Mouse (Mus musculus) hindbrain, postnatal 0 days (tissue): ENCODE measurements around the gene Olfr65. TPM values are rescaled to one million over a fixed set of nuclear protein-coding genes. Genes with fewer than 3 reads are reported as not detected.

Experiments used
- ATAC-seq: fragments of 200-750 bp; cut with Nextera tagmentation; 2 replicates; pipeline ENCODE4 v1.8.0; 2017; ENCODE audit warnings: mild to moderate bottlenecking, moderate TSS enrichment, moderate library complexity
- DNase-seq: peaks from one replicate; pipeline ENCODE4 v3.0.0-alpha.2; 2015; ENCODE audit warnings: low spot score
- H3K27ac ChIP-seq: fragments of 300-500 bp; sonication (generic); 2 replicates; pipeline ENCODE4 v1.5.1; 2014; ENCODE audit warnings: mild to moderate bottlenecking
- H3K27me3 ChIP-seq: fragments of 300-500 bp; sonication (generic); 2 replicates; pipeline ENCODE4 v1.6.1; 2014; ENCODE audit warnings: low read length, mixed read lengths; ENCODE audit not compliant: insufficient read depth
- H3K36me3 ChIP-seq: fragments of 300-500 bp; sonication (generic); 2 replicates; pipeline ENCODE4 v1.6.1; 2014; ENCODE audit warnings: low read length, mixed read lengths; ENCODE audit not compliant: insufficient read depth
- H3K4me1 ChIP-seq: fragments of 300-500 bp; sonication (generic); 2 replicates; pipeline ENCODE4 v1.6.1; 2014; ENCODE audit warnings: antibody characterized with exemption, low read length, mixed read lengths; ENCODE audit not compliant: insufficient read depth
- H3K4me2 ChIP-seq: fragments of 300-500 bp; sonication (generic); 2 replicates; pipeline ENCODE4 v1.6.1; 2014; ENCODE audit warnings: low read depth, mild to moderate bottlenecking, low read length, moderate library complexity, mixed read lengths
- H3K4me3 ChIP-seq: fragments of 300-500 bp; sonication (generic); 2 replicates; pipeline ENCODE4 v1.5.1; 2014; ENCODE audit warnings: low read length
- H3K9ac ChIP-seq: fragments of 300-500 bp; sonication (generic); replicated peaks from 2 replicates; pipeline ENCODE4 v1.6.1; 2014; ENCODE audit warnings: mild to moderate bottlenecking, low read length, moderate library complexity, mixed read lengths
- H3K9me3 ChIP-seq: fragments of 300-500 bp; sonication (generic); 2 replicates; pipeline ENCODE4 v1.6.1; 2016; ENCODE audit warnings: low read length, mixed read lengths
- CTCF ChIP-seq: IDR thresholded peaks from 2 replicates; pipeline ENCODE4 v1.5.1; 2016; ENCODE audit warnings: antibody characterized with exemption, control low read depth, low read depth
- WGBS: fragments of 180-500 bp; shearing (Covaris S2); extraction: QIAGEN DNeasy Blood & Tissue Kit; methylation state at CpG from one replicate; pipeline ENCODE4 v1.1.7; 2014; 5-methylcytosine and 5-hydroxymethylcytosine counted together
- polyA plus RNA-seq: library from polyadenylated mRNA; unstranded; fragments of >200 nt; fragmentation: Nextera tagmentation; extraction: Ambion mirVana; gene quantifications from 2 replicates; pipeline ENCODE4 v1.2.1, GENCODE M21; 2015
- total RNA-seq: library from RNA; depleted of rRNA; stranded (reverse); fragments of >200 nt; gene quantifications from 2 replicates; pipeline ENCODE4 v1.2.3, GENCODE M21; 2014

The Olfr65 gene
- total and polyA plus RNA-seq, 2 experiments from 2014 or later = not detected

- ATAC-seq = no peak
- Histone ChIP-seq H3K27ac (no peak overlapping the region), H3K9me3 (no peaks in the 10 kb centered on the region), H3K27me3 (no peaks in the 10 kb centered on the region), H3K4me3 (no peak overlapping the region), H3K4me1 (no peaks in the 10 kb centered on the region), H3K9ac (no peak overlapping the region), H3K36me3 (no peaks in the 10 kb centered on the region), H3K4me2 (no peak overlapping the region)
- peak; percentile 62 for DNase-seq
- TF ChIP-seq CTCF = peak; percentile 65
- 7% methylated on average over 1 of the region's 1 CpGs for WGBS
Measured at GRCm38 (mm10) chr7:103873064-103873463, 30.2 kb upstream of the Olfr65 start.

- TF ChIP-seq CTCF = peak; percentile 36
- ATAC-seq = no peak
- no peaks in the 10 kb centered on the region for H3K4me1 ChIP-seq
- no peaks in the 10 kb centered on the region for H3K27me3 ChIP-seq
- no peak overlapping the region for H3K4me3 ChIP-seq
- H3K4me2 ChIP-seq = no peak overlapping the region
- 50% methylated on average over 5 of the region's 5 CpGs for WGBS
- peak; percentile 2 for DNase-seq
- H3K27ac ChIP-seq = no peak overlapping the region
- H3K9me3 ChIP-seq = no peaks in the 10 kb centered on the region
- H3K9ac ChIP-seq = no peak overlapping the region
- no peaks in the 10 kb centered on the region for H3K36me3 ChIP-seq
Measured at GRCm38 (mm10) chr7:103874451-103874850, 28.8 kb upstream of the Olfr65 start.

GRCm38 (mm10) chr7:103877093-103877492 lies 26.2 kb upstream of the Olfr65 start:
- Histone ChIP-seq H3K27ac (no peak overlapping the region), H3K9me3 (no peaks in the 10 kb centered on the region), H3K4me2 (no peak overlapping the region), H3K4me3 (no peak overlapping the region), H3K4me1 (no peaks in the 10 kb centered on the region), H3K36me3 (no peaks in the 10 kb centered on the region), H3K9ac (no peak overlapping the region), H3K27me3 (no peaks in the 10 kb centered on the region)
- TF ChIP-seq CTCF = no peak
- no peak for DNase-seq
- ATAC-seq = no peak
- WGBS = 92% methylated on average over 2 of the region's 2 CpGs

- no peak within 1 kb of the TSS for H3K9ac ChIP-seq
- DNase-seq (no peak), ATAC-seq (no peak)
- H3K4me3 ChIP-seq = no peak within 1 kb of the TSS
- H3K27ac ChIP-seq = no peak within 1 kb of the TSS
- no peak for TF ChIP-seq CTCF
- no peaks in the 10 kb centered on the region for H3K4me1 ChIP-seq
- H3K36me3 ChIP-seq = no peaks in the 10 kb centered on the region
- no peak within 1 kb of the TSS for H3K4me2 ChIP-seq
- no peaks in the 10 kb centered on the region for H3K9me3 ChIP-seq
- no peaks in the 10 kb centered on the region for H3K27me3 ChIP-seq
Measured at GRCm38 (mm10) chr7:103886152-103886551, 17.1 kb upstream of the Olfr65 start, which contains the start of gene Olfr66. Gene Olfr66 (minus strand): TSS chr7:103886252.

- whole genome bisulfite sequencing = 88% methylated on average over 1 of the region's 1 CpGs
- no peak for ATAC-seq
- no peak within 1 kb of the TSS for H3K4me2 ChIP-seq
- no peak for TF ChIP-seq CTCF
- DNase-seq = no peak
- H3K4me1 ChIP-seq = no peaks in the 10 kb centered on the region
- H3K9ac ChIP-seq = no peak within 1 kb of the TSS
- H3K4me3 ChIP-seq = no peak within 1 kb of the TSS
- H3K27me3 ChIP-seq = no peaks in the 10 kb centered on the region
- H3K27ac ChIP-seq = no peak within 1 kb of the TSS
- H3K9me3 ChIP-seq = no peaks in the 10 kb centered on the region
- no peaks in the 10 kb centered on the region for H3K36me3 ChIP-seq
Measured at GRCm38 (mm10) chr7:103894385-103894784, 8.9 kb upstream of the Olfr65 start, which contains the start of gene Olfr64. Gene Olfr64 (minus strand): TSS chr7:103894485.

DNA sequence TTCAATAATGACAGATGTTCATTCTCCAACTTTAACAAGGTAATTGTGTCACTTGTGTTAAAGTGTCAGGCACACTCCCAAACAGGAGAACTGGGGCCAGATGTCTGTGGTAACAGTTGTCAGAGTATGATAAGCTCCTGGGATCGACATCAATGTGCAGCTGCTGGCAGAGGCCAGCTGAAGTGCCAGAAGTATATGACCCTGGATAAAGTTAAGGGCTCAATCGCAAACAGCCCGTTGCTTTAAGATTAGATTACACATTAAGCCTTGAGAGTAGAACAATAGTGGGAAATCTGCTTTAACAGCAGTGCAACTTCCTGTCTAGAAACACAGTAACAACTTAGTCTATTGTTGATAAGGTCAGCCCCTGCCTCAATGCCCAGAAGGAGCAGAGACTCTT lies 6.8 kb downstream of the Olfr65 start:
- H3K9me3 ChIP-seq = no peaks in the 10 kb centered on the region
- no peak for TF ChIP-seq CTCF
- H3K27me3 ChIP-seq = no peaks in the 10 kb centered on the region
- no peak overlapping the region for H3K27ac ChIP-seq
- no peak overlapping the region for H3K4me3 ChIP-seq
- H3K4me2 ChIP-seq = no peak overlapping the region
- WGBS = 54% methylated on average over 3 of the region's 3 CpGs
- no peaks in the 10 kb centered on the region for H3K36me3 ChIP-seq
- H3K4me1 ChIP-seq = no peaks in the 10 kb centered on the region
- H3K9ac ChIP-seq = no peak overlapping the region
- ATAC-seq = no peak
- no peak for DNase-seq

DNA sequence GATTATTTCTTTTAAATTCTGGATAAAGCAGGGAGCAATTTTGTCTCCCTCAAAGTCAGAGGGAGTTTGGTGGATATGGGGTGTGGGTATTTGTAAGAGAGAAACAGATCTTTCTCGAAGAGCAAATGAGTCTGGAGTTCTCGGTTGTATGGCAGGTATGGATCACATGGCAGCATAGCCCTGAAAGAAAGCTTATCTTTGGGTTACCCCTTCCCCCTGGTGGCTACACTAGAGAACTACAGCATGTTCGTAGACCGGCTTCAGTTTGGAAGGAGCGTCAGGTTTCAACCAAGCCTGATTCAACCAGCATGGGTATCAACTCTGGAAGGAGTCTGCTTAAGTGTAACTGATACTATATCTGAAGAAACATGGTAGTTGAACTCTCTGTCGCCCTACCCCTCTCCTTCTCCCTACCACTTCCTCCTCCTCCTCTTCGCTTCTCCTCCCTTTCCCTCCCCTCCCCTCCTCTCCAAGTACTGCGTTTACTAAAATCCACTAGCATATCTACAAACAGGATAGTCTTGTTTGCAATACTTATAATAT lies 9.8 kb downstream of the Olfr65 start:
- 52% methylated on average over 8 of the region's 8 CpGs for WGBS
- ATAC-seq = no peak

More for the DNA sequence above, 9.8 kb downstream of the Olfr65 start:
- no peak for DNase-seq
- Histone ChIP-seq H3K36me3 (no peaks in the 10 kb centered on the region), H3K9ac (no peak overlapping the region), H3K4me2 (no peak overlapping the region), H3K27me3 (no peaks in the 10 kb centered on the region), H3K4me1 (no peaks in the 10 kb centered on the region), H3K27ac (no peak overlapping the region), H3K4me3 (no peak overlapping the region), H3K9me3 (no peaks in the 10 kb centered on the region)
- peak; percentile 32 for TF ChIP-seq CTCF
